Mouse (Mus musculus) bone marrow, adult 2 months (tissue): Measurements from ENCODE around the gene Asb16.

Experiments
- CTCF ChIP-seq: fragments of 200-500 bp; IDR thresholded peaks from 2 replicates; pipeline ENCODE4 v1.5.1; 2011; ENCODE audit warnings: low read length, control low read depth; ENCODE audit not compliant: control insufficient read depth, insufficient read depth
- POLR2A ChIP-seq: fragments of 200-500 bp; IDR thresholded peaks from 2 replicates; pipeline ENCODE4 v1.6.1; 2011; ENCODE audit warnings: low read depth, mild to moderate bottlenecking, control low read depth, low read length, borderline replicate concordance; ENCODE audit not compliant: control insufficient read depth

DNA sequence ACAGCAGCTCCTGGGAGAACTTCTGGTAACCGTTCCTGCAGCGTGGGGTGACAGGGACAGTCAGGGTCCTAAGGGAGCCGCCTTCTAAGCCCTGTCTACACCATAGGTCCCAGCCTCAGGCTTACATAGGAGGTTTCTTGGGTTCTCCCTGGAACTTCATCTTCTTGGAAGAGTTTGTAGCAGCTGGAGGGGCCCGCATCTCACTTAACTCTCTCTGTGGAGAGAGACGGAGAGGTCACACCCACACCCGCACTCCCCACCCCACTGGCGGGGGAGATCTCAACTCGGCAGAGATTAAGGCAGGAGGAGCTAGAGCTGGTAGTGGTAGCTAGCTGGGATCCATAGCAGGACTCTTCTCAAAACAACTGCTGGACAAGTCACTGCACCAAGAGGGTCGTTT lies 39.6 kb downstream of the Asb16 start:
- no peak for TF ChIP-seq CTCF
- no peak for TF ChIP-seq POLR2A
